Mouse (Mus musculus) heart, adult 2 months (tissue): ENCODE measurements around the gene Ralgps2.

Source experiments
- CTCF ChIP-seq: fragments of 200-600 bp; IDR thresholded peaks from 2 replicates; pipeline ENCODE4 v1.8.1; 2022; ENCODE audit warnings: antibody characterized with exemption, mild to moderate bottlenecking, moderate library complexity
- EP300 ChIP-seq: fragments of 200-500 bp; IDR thresholded peaks from 2 replicates; pipeline ENCODE4 v1.6.1; 2011; ENCODE audit warnings: low read depth, low read length, control low read depth; ENCODE audit not compliant: insufficient read depth
- POLR2A ChIP-seq: fragments of 200-500 bp; IDR thresholded peaks from 2 replicates; pipeline ENCODE4 v1.6.1; 2011; ENCODE audit warnings: mild to moderate bottlenecking, low read depth, low read length, control low read depth; ENCODE audit not compliant: insufficient read depth

GRCm38 (mm10) chr1:156922921-156923320 is 16.5 kb downstream of the Ralgps2 start:
- TF ChIP-seq EP300 (no peak), POLR2A (no peak), CTCF (no peak)
